Mouse (Mus musculus): Measurements from ENCODE around the gene Bpifa5. TPM values are rescaled to one million over a fixed set of nuclear protein-coding genes. Genes with fewer than 3 reads are reported as not detected.

Bpifa5 gene
- polyA plus RNA-seq, 1 experiment from 2014 or later = not detected

- no peak for DNase-seq (ENCODE audit: low spot score)
- Histone ChIP-seq H3K9me3 (ENCODE audit: control insufficient read depth, low read length) (no peaks in the 10 kb centered on the region), H3K9ac (ENCODE audit: low read depth, low read length) (no peak overlapping the region), H3K27ac (replicated peaks; ENCODE audit: low read depth, low read length) (no peak overlapping the region), H3K4me1 (ENCODE audit: control insufficient read depth, insufficient read depth, low read length) (no peaks in the 10 kb centered on the region), H3K4me3 (ENCODE audit: low read depth, low read length) (no peak overlapping the region), H3K27me3 (replicated peaks; ENCODE audit: control insufficient read depth, insufficient read depth, low read length) (no peaks in the 10 kb centered on the region), H3K36me3 (ENCODE audit: control insufficient read depth, insufficient read depth, low read length) (no peaks in the 10 kb centered on the region), H3K4me2 (ENCODE audit: low read depth, low read length) (no peak overlapping the region)
- ATAC-seq (ENCODE audit: low read depth) = no peak
- WGBS = 96% methylated on average over 2 of the region's 2 CpGs
Observed at GRCm38 (mm10) chr2:154192141-154192540, 29.7 kb downstream of the Bpifa5 start.

DNA sequence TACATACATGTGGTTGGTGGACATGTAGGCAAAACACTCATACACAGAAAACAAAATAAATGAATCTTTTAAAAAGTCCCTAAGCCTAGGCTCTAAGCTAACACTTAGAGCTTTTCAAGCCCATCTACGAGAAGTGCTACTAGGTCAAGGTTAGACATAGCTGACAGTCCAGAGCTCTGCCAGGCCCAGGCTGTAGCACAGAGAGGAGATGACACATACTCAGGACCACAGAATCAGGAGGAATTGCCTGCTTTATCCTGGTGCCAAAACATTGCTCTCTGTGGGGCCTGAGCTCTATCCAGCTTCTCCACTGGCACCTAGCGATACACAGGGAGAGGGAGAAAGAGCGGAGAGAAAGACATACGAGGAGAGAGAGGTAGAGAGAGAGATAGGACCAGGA, 30.7 kb downstream of the Bpifa5 start:
- Histone ChIP-seq H3K4me2 (ENCODE audit: low read depth, low read length) (no peak overlapping the region), H3K4me3 (ENCODE audit: low read depth, low read length) (no peak overlapping the region), H3K4me1 (ENCODE audit: control insufficient read depth, insufficient read depth, low read length) (no peaks in the 10 kb centered on the region), H3K36me3 (ENCODE audit: control insufficient read depth, insufficient read depth, low read length) (no peaks in the 10 kb centered on the region), H3K27me3 (replicated peaks; ENCODE audit: control insufficient read depth, insufficient read depth, low read length) (no peaks in the 10 kb centered on the region), H3K27ac (replicated peaks; ENCODE audit: low read depth, low read length) (no peak overlapping the region), H3K9me3 (ENCODE audit: control insufficient read depth, low read length) (no peaks in the 10 kb centered on the region), H3K9ac (ENCODE audit: low read depth, low read length) (no peak overlapping the region)
- no peak for ATAC-seq (ENCODE audit: low read depth)
- DNase-seq (ENCODE audit: low spot score) = no peak
- 86% methylated on average over 4 of the region's 4 CpGs for WGBS

DNA sequence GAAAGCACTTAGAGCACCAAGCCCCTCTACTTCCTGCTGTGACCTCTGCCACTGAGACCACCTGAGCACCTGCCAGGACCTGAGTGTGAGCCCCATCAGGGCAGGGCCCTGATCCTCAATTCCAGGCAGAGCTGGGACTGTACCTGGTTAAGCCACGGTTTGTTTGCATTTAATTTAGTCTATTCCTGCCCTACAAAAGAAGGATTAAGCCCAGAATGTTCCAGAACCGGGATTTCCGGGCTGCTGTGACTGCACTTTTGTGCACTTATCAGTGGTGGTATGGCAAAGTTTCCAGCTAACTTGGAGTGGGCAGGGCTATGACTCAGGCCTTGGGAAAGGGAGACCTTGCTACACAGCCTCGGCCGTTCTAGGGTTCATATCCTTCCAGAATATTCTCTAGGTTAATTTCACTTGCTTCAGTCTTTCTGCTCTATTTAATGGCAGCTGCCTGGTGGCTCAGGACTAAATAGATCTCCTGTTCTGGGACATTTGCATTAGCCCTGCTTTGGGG, 31.6 kb downstream of the Bpifa5 start:
- H3K4me3 ChIP-seq (ENCODE audit: low read depth, low read length) = no peak overlapping the region
- ATAC-seq (ENCODE audit: low read depth) = no peak
- H3K9ac ChIP-seq (ENCODE audit: low read depth, low read length) = no peak overlapping the region
- no peaks in the 10 kb centered on the region for H3K9me3 ChIP-seq (ENCODE audit: control insufficient read depth, low read length)
- no peaks in the 10 kb centered on the region for H3K27me3 ChIP-seq (replicated peaks; ENCODE audit: control insufficient read depth, insufficient read depth, low read length)
- no peak overlapping the region for H3K27ac ChIP-seq (replicated peaks; ENCODE audit: low read depth, low read length)
- no peaks in the 10 kb centered on the region for H3K4me1 ChIP-seq (ENCODE audit: control insufficient read depth, insufficient read depth, low read length)
- no peaks in the 10 kb centered on the region for H3K36me3 ChIP-seq (ENCODE audit: control insufficient read depth, insufficient read depth, low read length)
- WGBS = 71% methylated on average over 5 of the region's 5 CpGs
- DNase-seq (ENCODE audit: low spot score) = no peak
- H3K4me2 ChIP-seq (ENCODE audit: low read depth, low read length) = no peak overlapping the region

DNA sequence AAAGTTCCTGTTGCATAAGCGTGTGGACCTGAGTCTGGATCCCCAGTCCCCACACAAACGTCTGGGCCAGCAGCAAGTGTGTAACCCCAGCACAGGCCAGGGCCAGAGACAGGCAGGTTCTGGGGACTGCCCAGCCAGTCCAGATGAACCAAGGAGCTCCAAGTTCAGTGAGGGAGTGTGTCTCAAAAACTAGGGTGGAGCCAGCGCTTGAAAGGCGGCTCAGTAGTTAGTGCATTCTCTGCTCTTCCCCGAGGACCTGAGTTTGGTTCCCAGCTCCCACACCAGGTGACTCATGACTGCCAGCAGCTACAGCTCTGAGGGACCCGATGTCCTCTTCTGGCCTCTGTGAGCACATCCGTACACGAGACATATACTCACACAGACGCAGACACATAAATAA, 34.6 kb downstream of the Bpifa5 start:
- no peak overlapping the region for H3K4me2 ChIP-seq (ENCODE audit: low read depth, low read length)
- 88% methylated on average over 9 of the region's 9 CpGs for WGBS
- ATAC-seq (ENCODE audit: low read depth) = no peak

DNA sequence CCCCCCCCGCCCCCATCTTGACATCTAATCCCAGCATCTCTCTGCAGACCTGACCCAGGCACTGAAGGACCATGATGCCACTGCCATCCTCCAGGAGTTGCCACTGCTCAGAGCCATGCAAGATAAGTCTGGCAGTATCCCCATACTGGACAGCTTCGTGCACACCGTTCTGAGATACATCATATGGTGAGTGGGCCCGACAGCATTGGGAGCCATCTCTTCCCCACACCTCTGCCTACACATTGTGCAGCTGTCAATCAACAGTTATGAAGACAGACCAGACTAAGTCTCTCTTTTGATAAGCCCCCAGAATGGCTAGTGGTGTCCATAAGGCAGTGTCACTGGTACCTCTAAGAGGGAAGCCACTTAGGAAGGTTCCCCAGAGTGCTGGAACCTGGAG, 42.2 kb downstream of the Bpifa5 start:
- ATAC-seq (ENCODE audit: low read depth) (no peak), DNase-seq (ENCODE audit: low spot score) (no peak)
- Histone ChIP-seq H3K4me1 (ENCODE audit: control insufficient read depth, insufficient read depth, low read length) (no peaks in the 10 kb centered on the region), H3K27me3 (replicated peaks; ENCODE audit: control insufficient read depth, insufficient read depth, low read length) (no peaks in the 10 kb centered on the region), H3K36me3 (ENCODE audit: control insufficient read depth, insufficient read depth, low read length) (no peaks in the 10 kb centered on the region), H3K27ac (replicated peaks; ENCODE audit: low read depth, low read length) (no peak overlapping the region), H3K9me3 (ENCODE audit: control insufficient read depth, low read length) (no peaks in the 10 kb centered on the region), H3K9ac (ENCODE audit: low read depth, low read length) (no peak overlapping the region), H3K4me2 (ENCODE audit: low read depth, low read length) (no peak overlapping the region), H3K4me3 (ENCODE audit: low read depth, low read length) (no peak overlapping the region)
- 96% methylated on average over 4 of the region's 4 CpGs for WGBS

More for the DNA sequence above, 34.6 kb downstream of the Bpifa5 start:
- Histone ChIP-seq H3K4me1 (ENCODE audit: control insufficient read depth, insufficient read depth, low read length) (no peaks in the 10 kb centered on the region), H3K36me3 (ENCODE audit: control insufficient read depth, insufficient read depth, low read length) (no peaks in the 10 kb centered on the region), H3K27ac (replicated peaks; ENCODE audit: low read depth, low read length) (no peak overlapping the region), H3K27me3 (replicated peaks; ENCODE audit: control insufficient read depth, insufficient read depth, low read length) (no peaks in the 10 kb centered on the region), H3K9ac (ENCODE audit: low read depth, low read length) (no peak overlapping the region), H3K9me3 (ENCODE audit: control insufficient read depth, low read length) (no peaks in the 10 kb centered on the region), H3K4me3 (ENCODE audit: low read depth, low read length) (no peak overlapping the region)
- no peak for DNase-seq (ENCODE audit: low spot score)

DNA sequence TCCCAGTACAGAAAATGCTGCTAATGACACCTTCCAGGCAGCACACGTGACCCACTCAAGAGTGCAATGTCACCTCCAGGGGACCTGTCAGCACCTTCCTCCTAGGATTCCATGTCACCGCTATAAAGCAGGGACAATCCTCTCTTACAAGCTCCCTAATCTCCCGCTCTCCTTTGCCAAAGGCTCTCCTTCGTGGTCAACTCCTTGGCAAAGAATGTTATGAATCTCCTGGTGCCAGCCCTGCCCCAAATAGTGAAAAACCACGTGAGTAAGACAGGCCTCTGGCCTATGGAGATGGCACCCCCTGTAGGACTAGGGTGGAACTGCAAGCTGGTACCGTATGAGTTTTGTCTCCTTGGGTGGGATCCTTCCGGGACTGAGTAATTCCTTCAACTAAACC, 44.5 kb downstream of the Bpifa5 start:
- no peak overlapping the region for H3K9ac ChIP-seq (ENCODE audit: low read depth, low read length)
- no peaks in the 10 kb centered on the region for H3K4me1 ChIP-seq (ENCODE audit: control insufficient read depth, insufficient read depth, low read length)
- no peak for ATAC-seq (ENCODE audit: low read depth)
- no peak for DNase-seq (ENCODE audit: low spot score)
- H3K4me3 ChIP-seq (ENCODE audit: low read depth, low read length) = no peak overlapping the region
- H3K27me3 ChIP-seq (replicated peaks; ENCODE audit: control insufficient read depth, insufficient read depth, low read length) = no peaks in the 10 kb centered on the region
- no peaks in the 10 kb centered on the region for H3K9me3 ChIP-seq (ENCODE audit: control insufficient read depth, low read length)
- no peak overlapping the region for H3K27ac ChIP-seq (replicated peaks; ENCODE audit: low read depth, low read length)
- 54% methylated on average over 7 of the region's 7 CpGs for WGBS
- no peaks in the 10 kb centered on the region for H3K36me3 ChIP-seq (ENCODE audit: control insufficient read depth, insufficient read depth, low read length)
- no peak overlapping the region for H3K4me2 ChIP-seq (ENCODE audit: low read depth, low read length)

GRCm38 (mm10) chr2:154209112-154209511, 46.7 kb downstream of the Bpifa5 start:
- Histone ChIP-seq H3K9me3 (ENCODE audit: control insufficient read depth, low read length) (no peaks in the 10 kb centered on the region), H3K4me2 (ENCODE audit: low read depth, low read length) (no peak overlapping the region), H3K27me3 (replicated peaks; ENCODE audit: control insufficient read depth, insufficient read depth, low read length) (no peaks in the 10 kb centered on the region), H3K36me3 (ENCODE audit: control insufficient read depth, insufficient read depth, low read length) (no peaks in the 10 kb centered on the region), H3K27ac (replicated peaks; ENCODE audit: low read depth, low read length) (no peak overlapping the region), H3K4me1 (ENCODE audit: control insufficient read depth, insufficient read depth, low read length) (no peaks in the 10 kb centered on the region), H3K4me3 (ENCODE audit: low read depth, low read length) (no peak overlapping the region), H3K9ac (ENCODE audit: low read depth, low read length) (no peak overlapping the region)
- DNase-seq (ENCODE audit: low spot score) (peak; percentile 58), ATAC-seq (ENCODE audit: low read depth) (no peak)
- 9% methylated on average over 3 of the region's 3 CpGs for whole genome bisulfite sequencing

DNA sequence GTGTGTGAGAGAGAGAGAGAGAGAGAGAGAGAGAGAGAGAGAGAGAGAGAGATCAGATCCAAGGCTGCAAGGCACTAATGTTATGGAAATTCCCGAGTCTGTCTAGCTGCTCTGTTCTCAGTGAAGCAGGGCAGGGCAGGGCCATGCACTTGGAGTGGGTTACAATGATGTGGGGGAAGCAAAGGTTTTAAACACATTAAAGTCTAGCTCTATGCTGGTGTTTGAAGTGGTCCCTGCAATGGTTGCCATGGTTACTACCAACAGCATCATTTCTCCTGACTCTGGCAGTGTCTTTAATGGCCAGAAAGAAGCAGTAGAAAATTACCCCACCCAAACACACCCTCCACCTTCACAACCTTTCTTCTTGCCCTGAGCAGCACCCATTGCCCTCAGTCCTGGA, 48.7 kb downstream of the Bpifa5 start:
- Histone ChIP-seq H3K9me3 (ENCODE audit: control insufficient read depth, low read length) (no peaks in the 10 kb centered on the region), H3K4me1 (ENCODE audit: control insufficient read depth, insufficient read depth, low read length) (no peaks in the 10 kb centered on the region), H3K4me3 (ENCODE audit: low read depth, low read length) (no peak overlapping the region), H3K4me2 (ENCODE audit: low read depth, low read length) (no peak overlapping the region), H3K9ac (ENCODE audit: low read depth, low read length) (no peak overlapping the region), H3K27me3 (replicated peaks; ENCODE audit: control insufficient read depth, insufficient read depth, low read length) (no peaks in the 10 kb centered on the region), H3K27ac (replicated peaks; ENCODE audit: low read depth, low read length) (no peak overlapping the region), H3K36me3 (ENCODE audit: control insufficient read depth, insufficient read depth, low read length) (no peaks in the 10 kb centered on the region)
- WGBS = 36% methylated on average over 1 of the region's 1 CpGs
- ATAC-seq (ENCODE audit: low read depth) = no peak
- no peak for DNase-seq (ENCODE audit: low spot score)

GRCm38 (mm10) chr2:154211881-154212280, 49.5 kb downstream of the Bpifa5 start:
- no peaks in the 10 kb centered on the region for H3K4me1 ChIP-seq (ENCODE audit: control insufficient read depth, insufficient read depth, low read length)
- no peak overlapping the region for H3K27ac ChIP-seq (replicated peaks; ENCODE audit: low read depth, low read length)
- ATAC-seq (ENCODE audit: low read depth) (no peak), DNase-seq (ENCODE audit: low spot score) (no peak)
- WGBS = 85% methylated on average over 4 of the region's 4 CpGs
- H3K4me3 ChIP-seq (ENCODE audit: low read depth, low read length) = no peak overlapping the region
- H3K9me3 ChIP-seq (ENCODE audit: control insufficient read depth, low read length) = no peaks in the 10 kb centered on the region
- no peaks in the 10 kb centered on the region for H3K27me3 ChIP-seq (replicated peaks; ENCODE audit: control insufficient read depth, insufficient read depth, low read length)
- H3K36me3 ChIP-seq (ENCODE audit: control insufficient read depth, insufficient read depth, low read length) = no peaks in the 10 kb centered on the region
- H3K4me2 ChIP-seq (ENCODE audit: low read depth, low read length) = no peak overlapping the region
- no peak overlapping the region for H3K9ac ChIP-seq (ENCODE audit: low read depth, low read length)
